Mouse (Mus musculus) thymus, postnatal 10 days (tissue): ENCODE results near the gene Tsga10.
A peak's percentile ranks its signal among the peaks of the same experiment; 100 is the strongest.
"Not testable (repeated sequence)": the region's sequence is repeated elsewhere in the genome, so short reads cannot be mapped to it uniquely, and the experiment has no call there.

ENCODE experiments used
- DNase-seq, 2 experiments: peaks; one replicate each; pipeline ENCODE4 v3.0.0; 2021; ENCODE audit warnings: low spot score in 2 of 2

The Tsga10 gene

DNA sequence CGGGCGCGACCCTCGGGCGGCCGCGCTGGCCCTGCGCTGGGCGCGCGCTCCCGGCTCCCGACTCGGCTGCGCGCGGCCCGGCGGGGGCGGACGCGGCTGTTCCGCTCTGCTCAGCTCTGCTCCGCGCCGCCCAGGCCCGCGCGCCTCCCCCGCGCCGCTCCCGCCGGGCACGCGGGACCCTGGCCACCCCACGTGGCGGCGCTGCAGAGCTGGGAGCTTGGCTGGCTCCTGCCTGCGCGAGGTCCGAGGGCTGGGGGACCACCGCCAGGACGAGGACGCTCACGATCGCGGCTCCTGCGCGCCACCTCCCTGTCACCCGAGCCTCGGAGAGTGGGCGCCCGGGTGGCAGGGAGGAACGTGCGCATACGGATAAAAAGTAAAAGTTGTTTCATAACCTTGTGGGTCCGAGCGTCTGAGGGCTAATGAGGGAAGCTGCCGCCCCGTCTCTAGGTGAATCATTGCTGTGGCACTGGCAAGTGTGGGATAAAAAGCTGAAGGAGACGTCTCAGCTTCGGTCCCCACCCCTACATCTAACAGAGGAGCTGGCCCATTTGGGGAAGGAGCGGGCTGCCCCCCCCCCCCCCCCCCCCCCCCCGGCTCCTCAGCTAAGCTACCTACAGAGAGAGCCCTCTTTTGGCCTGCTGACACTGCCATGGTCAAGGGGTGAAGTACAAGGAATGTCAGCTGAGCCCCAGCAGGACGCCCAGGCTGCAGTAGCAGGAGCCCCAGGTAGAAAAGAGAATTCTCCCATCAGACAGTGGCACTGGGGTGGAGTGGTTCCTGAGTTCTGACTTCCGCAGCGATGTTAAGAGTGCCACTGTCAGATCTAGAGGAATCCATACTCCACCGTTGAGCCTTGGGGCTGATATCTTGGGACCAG, 146.2 kb downstream of the Tsga10 start, which contains the start of gene 2010300C02Rik:
2010300C02Rik (minus strand) TSS at position 325 of the 880 bp plus-strand sequence.
- DNase-seq, result peak; percentile 39 to 68

DNA sequence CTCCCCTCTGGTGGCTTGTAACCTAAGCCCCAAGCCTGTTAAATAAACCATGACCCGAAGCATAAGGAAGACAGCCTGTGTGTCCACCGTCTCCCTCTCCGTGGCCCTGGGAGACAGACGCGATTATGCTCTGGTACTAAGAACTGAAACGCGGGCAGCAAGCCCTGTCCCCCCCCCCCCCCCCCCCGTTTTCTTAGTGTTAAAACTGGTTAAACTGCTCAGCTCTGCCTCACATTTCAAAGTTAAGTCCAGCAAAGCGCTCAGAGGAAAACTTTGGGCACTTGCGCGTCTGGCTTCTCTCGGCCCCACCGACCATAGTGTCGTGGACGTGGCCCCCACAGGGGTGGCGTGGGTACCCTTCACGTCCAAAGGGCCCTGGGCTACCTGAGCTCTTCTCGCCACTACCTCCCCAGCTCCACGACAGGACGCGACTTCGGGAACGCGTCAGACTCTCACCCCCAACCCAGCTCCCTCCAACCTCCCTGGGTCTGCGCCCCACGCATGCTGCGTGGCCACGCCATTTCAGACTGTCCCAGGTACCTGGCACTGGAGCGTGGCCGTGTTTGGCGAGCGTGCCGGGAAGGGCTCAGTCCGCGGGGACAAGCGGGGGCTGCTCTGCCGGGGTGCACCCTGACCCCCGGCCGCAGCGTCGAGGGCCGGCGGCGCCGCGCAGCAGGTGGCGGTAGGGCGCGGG, 147.1 kb downstream of the Tsga10 start:
- DNase-seq, result no peak

DNA sequence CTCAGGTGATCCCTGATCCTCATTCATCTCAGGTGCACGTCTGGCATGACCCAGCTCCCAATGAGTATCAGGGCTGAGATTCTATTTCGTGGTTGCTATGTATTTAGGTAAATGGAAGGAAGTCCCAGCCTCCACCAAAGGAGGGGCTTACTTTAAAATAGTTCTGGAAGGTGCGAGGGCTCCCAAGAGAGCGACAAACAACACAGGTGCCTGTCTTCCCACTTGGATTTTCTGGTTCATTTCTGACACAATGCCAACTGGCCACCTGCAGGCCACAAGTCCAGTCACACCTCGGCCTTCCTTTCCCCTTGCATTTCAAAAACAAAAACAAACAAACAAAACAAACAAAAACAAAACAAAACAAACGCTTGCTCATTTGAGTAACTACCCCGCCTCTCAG, 147.7 kb downstream of the Tsga10 start:
- no peak for DNase-seq

DNA sequence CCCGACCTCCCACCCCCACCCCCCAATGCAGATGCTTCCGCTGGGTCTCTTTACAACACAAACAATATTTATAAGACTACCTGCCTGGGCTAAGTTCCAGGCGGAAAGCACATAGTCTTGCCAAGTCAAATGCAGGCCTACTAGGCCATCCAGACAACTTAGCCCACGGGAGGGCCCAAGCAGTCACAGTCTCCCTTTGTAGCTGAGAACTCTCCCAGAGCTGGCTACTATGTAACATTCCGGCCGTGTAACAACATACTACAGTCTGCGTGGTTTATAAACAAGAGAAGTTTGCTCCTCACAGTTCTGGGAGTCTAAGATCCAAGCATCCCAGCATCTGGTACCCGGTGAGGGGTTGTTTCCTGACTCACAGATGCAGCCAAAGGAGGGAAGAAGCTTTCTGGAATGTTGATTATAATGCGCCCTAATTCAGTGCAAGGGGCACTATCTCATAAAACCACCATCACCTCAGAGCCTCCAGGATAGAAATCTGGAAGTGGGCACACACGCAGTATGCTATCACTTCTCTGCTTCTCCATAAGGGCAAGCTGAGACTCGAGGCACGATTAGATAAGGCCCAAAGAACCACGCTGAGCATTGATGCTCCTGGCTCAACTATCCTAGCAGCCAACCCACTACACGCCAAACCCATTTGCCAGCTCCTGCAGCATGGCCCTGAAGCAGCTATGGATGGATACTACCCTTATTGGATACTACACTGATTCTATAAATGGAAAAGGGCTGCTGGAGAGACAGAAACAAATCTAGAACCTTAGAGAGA, 148.6 kb downstream of the Tsga10 start:
- no peak for DNase-seq

DNA sequence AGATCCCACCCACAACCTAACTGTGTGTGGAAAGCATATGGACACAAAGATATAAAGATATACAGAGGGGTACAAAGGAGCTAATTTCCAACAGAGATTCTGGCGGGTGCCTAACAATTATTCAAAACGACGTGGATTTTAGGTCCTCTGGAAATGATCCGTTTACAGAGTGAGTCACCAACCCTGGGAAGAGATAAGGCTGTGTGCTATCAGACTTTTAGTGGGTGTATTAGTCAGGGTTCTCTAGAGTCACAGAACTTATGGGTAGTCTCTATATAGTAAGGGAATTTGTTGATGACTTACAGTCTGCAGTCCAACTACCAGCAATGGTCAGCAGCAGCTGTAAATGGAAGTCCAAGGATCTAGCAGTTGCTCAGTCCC, 153.9 kb downstream of the Tsga10 start:
- not testable (repeated sequence) for DNase-seq

DNA sequence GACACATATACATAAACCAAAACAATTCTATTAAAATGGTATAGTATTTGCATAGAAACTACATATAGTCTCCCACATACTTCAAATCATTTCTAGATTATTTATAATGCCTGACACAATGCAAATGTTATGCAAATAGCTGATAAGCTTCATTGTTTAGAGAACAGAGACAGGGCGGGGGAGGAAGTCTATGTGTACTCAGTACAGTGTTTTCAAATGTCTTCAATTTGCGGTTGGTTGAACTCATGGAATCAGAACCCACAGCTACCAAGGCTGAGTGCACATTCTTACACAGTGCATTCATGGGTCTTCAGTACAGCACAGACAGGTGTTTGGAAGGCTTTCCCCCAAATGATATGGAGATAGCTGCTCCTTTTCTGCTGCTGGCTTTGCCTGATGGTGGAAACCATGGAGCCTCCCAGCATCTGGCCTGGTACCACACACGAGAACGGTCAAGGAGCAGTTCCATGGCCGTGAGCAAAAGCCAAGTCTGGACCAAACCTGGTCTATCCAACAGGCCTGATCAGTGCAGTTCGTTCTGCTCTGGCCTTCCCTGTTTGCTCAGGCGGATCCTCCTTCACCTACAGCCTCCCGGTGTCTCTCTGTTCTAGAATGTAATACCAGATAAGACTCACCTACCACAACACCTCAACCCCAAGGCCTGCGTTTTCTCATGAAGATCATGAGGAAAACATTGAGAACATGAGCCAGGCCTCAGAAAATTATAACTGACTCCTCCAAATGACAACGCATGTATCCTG, 154.5 kb downstream of the Tsga10 start:
- no peak for DNase-seq

DNA sequence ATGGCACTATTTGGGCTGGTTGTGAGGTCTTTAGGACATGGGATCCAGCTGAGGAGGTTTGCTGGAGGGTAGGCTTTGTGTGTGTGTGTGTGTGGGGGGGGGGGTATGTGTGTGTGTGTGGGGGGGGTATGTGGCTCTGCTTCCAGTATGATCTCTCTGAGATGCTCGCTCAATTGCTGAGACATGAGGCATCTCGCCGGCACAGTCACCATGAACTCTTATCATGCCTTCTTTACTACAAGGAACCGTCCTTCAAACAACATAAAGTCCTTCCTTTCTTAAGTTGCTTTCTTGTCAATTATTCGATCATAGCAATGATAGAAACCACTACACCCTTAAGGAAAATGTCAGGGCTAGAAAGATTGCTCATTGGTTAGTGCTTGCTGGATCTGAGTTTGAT, 155.1 kb downstream of the Tsga10 start:
- no peak for DNase-seq

DNA sequence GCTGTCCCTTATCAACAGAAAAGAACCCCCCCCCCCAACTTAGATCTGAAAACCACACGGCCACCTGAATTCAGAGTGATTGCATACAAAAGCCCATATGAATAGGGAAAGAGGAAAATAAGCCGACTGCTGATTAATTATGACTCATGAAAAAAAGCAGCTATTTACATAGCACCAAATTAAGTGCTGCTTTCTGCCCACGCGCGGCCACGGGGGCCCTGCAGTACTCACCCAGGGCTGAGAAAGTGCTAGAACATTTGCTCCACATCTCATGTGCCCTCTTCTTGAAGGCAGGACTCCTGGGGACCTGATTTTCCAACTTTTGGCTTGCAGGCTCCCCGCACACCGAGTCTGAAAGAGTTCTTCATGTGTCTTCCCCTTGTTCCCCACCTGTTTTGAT, 156.5 kb downstream of the Tsga10 start:
- DNase-seq, result no peak

DNA sequence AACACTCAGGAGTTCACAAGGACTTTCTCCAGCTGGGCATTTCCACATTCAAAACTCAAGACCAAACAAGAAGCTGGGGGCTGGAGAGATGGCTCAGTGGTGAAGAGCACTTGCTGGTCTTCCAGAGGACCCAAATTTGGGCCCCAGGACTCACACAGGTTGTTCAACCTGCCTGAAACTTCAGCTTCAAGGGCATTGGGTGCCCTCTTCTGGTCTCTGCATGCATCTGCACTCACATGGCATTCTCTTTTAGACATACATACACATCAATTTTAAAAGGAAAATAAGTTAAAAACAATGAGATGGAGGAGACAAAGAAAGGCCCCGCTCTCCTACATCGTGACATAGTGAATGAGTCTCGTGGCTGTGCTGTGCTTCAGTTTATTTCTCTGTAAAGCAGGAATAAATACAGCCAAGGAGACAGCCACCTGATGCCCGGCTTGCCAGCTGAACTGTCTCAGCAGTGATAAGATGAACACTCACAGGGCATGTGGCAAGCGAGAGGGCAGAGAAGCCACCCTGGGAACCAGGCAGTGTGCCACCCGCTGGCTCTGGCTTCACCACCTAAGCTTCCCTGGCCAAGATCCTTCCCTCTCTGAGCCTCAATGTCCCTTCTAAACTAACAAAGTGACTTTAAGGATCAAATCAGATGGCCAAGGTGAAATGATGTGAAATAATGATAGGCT, 157.8 kb downstream of the Tsga10 start:
- no peak for DNase-seq
